Mouse (Mus musculus): ENCODE measurements around the gene Myo15b.

GRCm38 (mm10) chr11:115876438-115876837, 18.2 kb downstream of the Myo15b start:
- TF ChIP-seq CTCF (IDR thresholded peaks at IDR 0.05), result peak; percentile 7; the same call in 1 of the 2 replicates
- no peak for TF ChIP-seq EP300 (IDR thresholded peaks at IDR 0.05; ENCODE audit: insufficient read depth, low read depth, low read length)
